Mouse (Mus musculus) gastrocnemius, adult 2 months (tissue): ENCODE results near the gene Gm4981. TPM values are rescaled to one million over a fixed set of nuclear protein-coding genes. Genes with fewer than 3 reads are reported as not detected.
"Not testable (repeated sequence)": the region's sequence is repeated elsewhere in the genome, so short reads cannot be mapped to it uniquely, and the experiment has no call there.

Source experiments
- DNase-seq: peaks from one replicate; pipeline ENCODE4 v3.0.0; 2022
- H3K27ac ChIP-seq: fragments of 200-600 bp; 2 replicates; pipeline ENCODE4 v1.8.1; 2022; ENCODE audit warnings: mild to moderate bottlenecking
- H3K4me3 ChIP-seq: fragments of 200-600 bp; 2 replicates; pipeline ENCODE4 v1.8.1; 2022; ENCODE audit warnings: mild to moderate bottlenecking, moderate library complexity
- CTCF ChIP-seq: fragments of 200-600 bp; IDR thresholded peaks from 2 replicates; pipeline ENCODE4 v1.8.1; 2022; ENCODE audit warnings: antibody characterized with exemption, mild to moderate bottlenecking, moderate library complexity
- intact Hi-C: fragments of 180-260 bp; cut with DNase I; formaldehyde crosslinking; loops from one replicate; pipeline ENCODE4 v1.15.1; 2025
- long read RNA-seq, 2 experiments: library from polyadenylated mRNA; stranded (forward); transcript quantifications; one replicate each; pipeline ENCODE4 v2.0.0; 2021
- total RNA-seq, 2 experiments: library from RNA; stranded (reverse); gene quantifications; 2 replicates each; pipeline ENCODE4 v1.2.3; 2021

Gm4981 gene
- total RNA-seq: not detected
- long read RNA-seq, experiment 1: 0 reads
- long read RNA-seq, experiment 2: 0 reads

DNA sequence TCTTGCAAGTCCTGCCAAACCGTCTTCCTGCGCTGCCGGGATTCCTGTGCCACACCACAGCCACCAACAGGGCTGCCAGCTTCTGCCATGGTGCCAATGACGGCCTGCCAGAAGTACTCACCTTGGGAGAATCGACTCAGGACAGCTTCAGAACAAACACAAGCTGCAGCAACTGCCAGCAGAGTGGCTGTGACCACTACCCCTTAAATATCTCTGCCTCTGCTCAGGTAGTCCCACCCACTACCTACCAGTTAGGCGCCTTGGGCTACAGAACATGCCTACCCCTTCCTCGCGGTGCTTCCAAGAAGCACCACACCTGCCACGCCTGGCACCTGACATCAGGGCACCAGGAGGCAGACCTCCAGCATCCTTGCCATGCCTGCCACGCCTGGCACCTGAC, at the start of gene Gm4981:
Gene Gm4981, minus strand, starts transcription at position 89 of the 400 bp plus-strand sequence.
- intact Hi-C loops: no loop called here
- no peak for DNase-seq
- no peak for TF ChIP-seq CTCF
- no peak within 1 kb of the TSS for H3K4me3 ChIP-seq
- no peak within 1 kb of the TSS for H3K27ac ChIP-seq

DNA sequence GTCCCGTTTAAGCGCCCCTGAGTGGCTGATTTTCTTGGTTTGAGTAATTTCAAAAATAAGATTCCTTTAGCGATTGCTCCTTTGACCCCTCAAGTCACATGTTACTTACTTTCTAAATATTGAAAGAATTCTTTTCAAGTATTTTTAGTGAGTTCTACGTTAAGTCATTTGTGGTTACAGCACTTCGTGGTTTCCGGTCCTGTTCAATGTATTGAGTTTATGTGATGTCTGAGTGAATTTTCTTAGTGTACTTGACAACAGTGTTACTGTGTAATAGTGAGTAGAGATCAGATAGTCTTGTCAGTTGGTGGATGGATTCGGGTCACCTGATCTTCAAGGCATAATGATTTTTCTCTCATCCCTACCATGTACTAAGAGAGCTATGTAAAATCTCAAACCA, 45.7 kb upstream of the Gm4981 start:
- no peak for TF ChIP-seq CTCF
- intact Hi-C loops: no loop called here
- no peak overlapping the region for H3K4me3 ChIP-seq
- H3K27ac ChIP-seq: no peak overlapping the region
- no peak for DNase-seq

- H3K27ac ChIP-seq: no peak overlapping the region
- DNase-seq: no peak
- TF ChIP-seq CTCF: no peak
- intact Hi-C loops: no loop called here
- no peak overlapping the region for H3K4me3 ChIP-seq
These were observed 22.0 kb upstream of the Gm4981 start for GRCm38 (mm10) chr10:58258466-58258865.

DNA sequence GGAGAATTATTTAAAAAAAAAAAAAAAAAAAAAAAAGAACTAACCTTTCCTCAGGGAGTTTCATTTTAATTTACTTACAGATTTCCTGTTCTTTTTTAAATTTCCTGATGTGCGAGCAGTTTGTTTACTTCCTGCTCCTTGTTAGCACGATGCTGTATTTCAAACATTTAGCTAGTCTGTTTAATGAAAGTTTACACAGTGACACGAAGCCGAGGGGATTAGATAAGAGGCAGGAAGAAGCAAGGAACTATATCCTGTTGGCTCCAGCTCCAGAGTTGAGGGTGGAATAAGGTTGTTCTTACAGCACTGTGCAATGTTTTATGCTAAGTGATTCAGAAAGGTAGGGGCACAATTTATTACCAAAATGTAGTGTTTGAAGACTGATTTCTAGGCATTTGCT, 19.5 kb upstream of the Gm4981 start:
- TF ChIP-seq CTCF: no peak
- Histone ChIP-seq H3K4me3 (peak overlapping the region; percentile 90), H3K27ac (peak overlapping the region; percentile 88)
- DNase-seq: no peak
- intact Hi-C loops: no loop called here

- intact Hi-C loops: no loop called here
These were observed 18.9 kb upstream of the Gm4981 start, which contains the start of gene Gcc2 for GRCm38 (mm10) chr10:58255213-58255892. Gcc2 (plus strand) TSS chr10:58255497.

GRCm38 (mm10) chr10:58254635-58255175, 18.2 kb upstream of the Gm4981 start:
- no peak for DNase-seq
- intact Hi-C loops: no loop called here
- Histone ChIP-seq H3K4me3 (peak overlapping the region; percentile 90), H3K27ac (peak overlapping the region; percentile 88)
- no peak for TF ChIP-seq CTCF

More at GRCm38 (mm10) chr10:58255213-58255892, 18.9 kb upstream of the Gm4981 start, which contains the start of gene Gcc2:
- DNase-seq: peak; percentile 97
- H3K4me3 ChIP-seq: peak within 1 kb of the TSS; percentile 90
- TF ChIP-seq CTCF: no peak
- peak within 1 kb of the TSS; percentile 88 for H3K27ac ChIP-seq

- no peak overlapping the region for H3K27ac ChIP-seq
- no peak for TF ChIP-seq CTCF
- DNase-seq: no peak
- no peak overlapping the region for H3K4me3 ChIP-seq
- intact Hi-C loops: no loop called here
These were observed 13.0 kb upstream of the Gm4981 start for GRCm38 (mm10) chr10:58249535-58249934.

GRCm38 (mm10) chr10:58238984-58239740, 2.7 kb upstream of the Gm4981 start:
- H3K4me3 ChIP-seq, intact Hi-C loops, H3K27ac ChIP-seq: not testable (repeated sequence)
- DNase-seq: peak; percentile 53

- DNase-seq, intact Hi-C loops, H3K27ac ChIP-seq, H3K4me3 ChIP-seq: not testable (repeated sequence)
These were observed 1.5 kb downstream of the Gm4981 start for GRCm38 (mm10) chr10:58234985-58235384.

DNA sequence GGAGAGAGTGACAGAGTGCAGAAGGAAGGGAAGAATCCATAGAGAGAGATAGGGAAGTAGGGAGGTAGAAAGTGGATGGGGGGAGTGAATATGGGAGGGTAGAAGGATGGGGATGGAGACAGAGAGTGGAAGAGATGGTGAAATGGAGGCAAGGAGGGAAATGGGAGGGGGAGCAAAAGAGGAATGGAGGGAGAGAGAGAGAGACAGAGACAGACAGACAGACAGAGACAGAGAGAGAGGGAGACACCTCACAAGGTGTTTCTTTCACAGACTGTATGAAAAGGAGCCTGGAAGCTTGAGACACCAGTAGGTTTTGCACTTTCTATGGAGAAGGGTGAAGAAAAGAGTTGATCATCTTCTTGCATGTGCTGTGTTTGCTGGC, 2.8 kb downstream of the Gm4981 start:
- H3K27ac ChIP-seq, H3K4me3 ChIP-seq, intact Hi-C loops, DNase-seq: not testable (repeated sequence)

- H3K27ac ChIP-seq, H3K4me3 ChIP-seq, intact Hi-C loops: not testable (repeated sequence)
- peak; percentile 24 for DNase-seq
These were observed 3.3 kb downstream of the Gm4981 start for GRCm38 (mm10) chr10:58233054-58233739.

GRCm38 (mm10) chr10:58232641-58232969, 3.9 kb downstream of the Gm4981 start, which contains the start of gene Duxf3:
Duxf3 (minus strand) TSS chr10:58232675.
- DNase-seq, H3K27ac ChIP-seq, H3K4me3 ChIP-seq, intact Hi-C loops: not testable (repeated sequence)

DNA sequence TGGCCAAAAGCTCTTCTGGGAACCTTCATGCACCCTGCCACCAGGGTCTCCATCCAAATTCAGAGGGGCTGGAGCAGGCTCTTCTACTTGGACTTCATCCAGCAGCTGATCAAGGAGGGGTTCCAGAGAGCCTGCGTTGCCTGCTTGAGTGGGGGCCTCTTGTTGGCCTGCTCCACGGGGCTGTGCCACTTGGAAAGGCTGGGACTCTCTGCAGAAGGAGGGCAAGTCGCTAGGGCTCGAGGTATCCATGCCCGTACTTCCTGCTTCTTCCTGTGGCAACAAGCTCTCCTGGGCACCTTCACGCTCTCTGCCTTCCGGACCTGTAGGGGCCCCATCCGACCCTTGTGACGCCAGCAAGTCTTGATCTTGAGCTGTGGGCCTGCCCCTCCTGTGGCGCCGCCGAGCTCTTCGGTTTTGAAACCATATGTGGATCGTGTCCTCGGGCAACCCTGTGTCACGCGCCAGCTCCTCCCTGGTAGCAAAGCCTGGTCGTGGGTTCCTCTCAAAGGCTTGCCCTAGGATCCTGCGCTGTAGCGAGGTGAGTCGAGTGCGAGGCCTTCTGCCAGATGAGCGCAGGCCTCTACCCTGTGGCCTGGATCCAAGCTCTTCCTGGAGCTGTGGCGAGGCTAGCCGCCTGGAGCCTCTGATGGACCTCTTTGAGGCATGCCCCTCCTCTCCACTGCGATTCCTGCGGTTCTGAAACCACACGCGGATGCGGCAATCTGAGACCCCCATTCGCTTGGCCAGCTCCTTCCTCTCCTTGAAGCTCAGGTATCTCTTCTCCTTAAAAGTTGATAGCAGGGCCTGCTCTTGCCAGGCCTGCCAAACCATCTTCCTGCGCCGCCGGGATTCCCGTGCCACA, 4.5 kb downstream of the Gm4981 start:
- intact Hi-C loops: not testable (repeated sequence)

DNA sequence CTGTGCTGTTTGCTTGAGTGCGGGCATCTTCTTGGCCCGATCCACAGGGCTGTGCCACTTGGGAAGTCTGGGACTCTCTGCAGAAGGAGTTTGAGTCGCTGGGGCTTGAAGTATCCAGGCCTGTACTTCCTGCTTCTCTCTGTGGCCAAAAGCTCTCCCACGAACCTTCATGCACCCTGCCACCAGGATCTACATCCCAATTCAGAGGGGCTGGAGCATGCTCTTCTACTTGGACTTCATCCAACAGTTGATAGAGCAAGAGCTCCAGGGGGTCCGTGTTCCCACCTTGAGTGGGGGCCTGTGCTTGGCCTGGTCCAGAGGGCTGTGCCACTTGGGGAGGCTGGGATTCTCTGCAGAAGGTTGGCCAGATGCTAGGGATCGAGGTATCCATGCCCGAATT, 5.4 kb downstream of the Gm4981 start:
- intact Hi-C loops, H3K4me3 ChIP-seq, H3K27ac ChIP-seq: not testable (repeated sequence)
- DNase-seq: peak; percentile 53

More for the DNA sequence above, 4.5 kb downstream of the Gm4981 start:
- not testable (repeated sequence) for H3K27ac ChIP-seq, H3K4me3 ChIP-seq
- DNase-seq: peak; percentile 83

DNA sequence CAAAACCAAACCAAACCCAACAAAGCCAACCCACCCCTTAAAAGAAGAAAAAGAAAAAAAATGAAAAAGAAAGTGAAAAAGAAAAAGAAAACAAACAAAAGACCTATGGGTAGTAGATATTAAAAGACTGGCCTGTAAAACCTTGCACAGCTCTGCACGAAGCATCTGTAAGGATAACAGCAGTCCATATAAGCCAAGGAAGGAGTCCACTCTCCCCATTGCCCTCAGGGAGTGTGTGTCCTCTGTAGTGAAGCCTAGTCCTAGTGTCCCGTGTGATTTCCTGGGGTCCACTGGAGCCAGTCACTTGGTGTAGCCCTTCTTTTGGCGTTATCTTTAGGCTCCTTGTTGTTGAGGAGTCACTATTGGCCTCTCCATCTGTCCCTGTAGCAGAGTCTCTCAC, 6.5 kb downstream of the Gm4981 start:
- H3K27ac ChIP-seq, intact Hi-C loops, DNase-seq, H3K4me3 ChIP-seq: not testable (repeated sequence)

GRCm38 (mm10) chr10:58227798-58228197, 8.7 kb downstream of the Gm4981 start:
- intact Hi-C loops: not testable (repeated sequence)

DNA sequence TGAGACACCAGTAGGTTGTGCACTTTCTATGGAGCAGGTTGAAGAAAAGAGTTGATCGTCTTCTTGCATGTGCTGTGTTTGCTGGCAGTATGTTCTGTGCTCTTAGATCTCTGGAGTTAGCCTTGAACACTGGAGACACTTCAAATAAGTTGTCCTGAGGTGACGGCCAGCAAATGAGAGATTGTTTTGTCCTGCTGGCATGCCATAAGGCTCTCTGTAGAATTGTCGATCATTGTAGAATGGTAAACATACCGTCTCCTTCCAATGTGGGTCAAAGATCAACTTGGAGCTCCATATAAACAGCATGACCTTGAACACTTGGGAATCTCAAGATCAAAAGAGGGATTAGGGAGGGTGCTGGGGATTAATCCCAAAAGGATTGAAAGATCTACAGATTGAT, 10.1 kb downstream of the Gm4981 start:
- intact Hi-C loops, H3K4me3 ChIP-seq, H3K27ac ChIP-seq, DNase-seq: not testable (repeated sequence)

More at GRCm38 (mm10) chr10:58227798-58228197, 8.7 kb downstream of the Gm4981 start:
- not testable (repeated sequence) for H3K4me3 ChIP-seq, H3K27ac ChIP-seq, DNase-seq
